Mouse (Mus musculus): ENCODE measurements around the gene Xpo6. TPM values are rescaled to one million over a fixed set of nuclear protein-coding genes. Genes with fewer than 3 reads are reported as not detected.

The Xpo6 gene
- 100 to 1,000 TPM; 167 to 187 TPM for polyA plus RNA-seq (2017; shearing (Covaris generic))

GRCm38 (mm10) chr7:126200178-126200996, at the start of gene Xpo6:
Gene Xpo6, minus strand, starts transcription at chr7:126200501.

GRCm38 (mm10) chr7:126082286-126082741, 118.0 kb downstream of the Xpo6 start, which contains the start of gene Gsg1l:
Gene Gsg1l, minus strand, starts transcription at chr7:126082411.

Other genes with a start within 250 kb of the Xpo6 start
- gene Gsg1l, start 118.1 kb downstream of the Xpo6 start, polyA plus RNA-seq (2017; shearing (Covaris generic)): under 1 TPM in 1 of 2 experiments, not detected in 1; 0.05 TPM
- gene Sbk1, start 72.1 kb upstream of the Xpo6 start, polyA plus RNA-seq (2017; shearing (Covaris generic)): 10 to 100 TPM; 36.9 to 49.1 TPM
- 100 to 1,000 TPM; 795 to 824 TPM for gene Lat, start 169.1 kb upstream of the Xpo6 start, polyA plus RNA-seq (2017; shearing (Covaris generic))
- gene Spns1, start 176.9 kb upstream of the Xpo6 start, polyA plus RNA-seq (2017; shearing (Covaris generic)): 10 to 100 TPM; 53.8 to 65.9 TPM
- 1 to 10 TPM; 4.3 to 5.5 TPM for gene Nfatc2ip, start 196.2 kb upstream of the Xpo6 start, polyA plus RNA-seq (2017; shearing (Covaris generic))
- gene Cd19, start 214.4 kb upstream of the Xpo6 start, polyA plus RNA-seq (2017; shearing (Covaris generic)): 10 to 100 TPM in 1 of 2 experiments, 1 to 10 TPM in 1; 5.3 to 17.9 TPM
- gene Rabep2, start 228.3 kb upstream of the Xpo6 start, polyA plus RNA-seq (2017; shearing (Covaris generic)): 10 to 100 TPM; 59.6 to 64.4 TPM